Mouse (Mus musculus): ENCODE measurements around the gene B3galnt1. TPM values are rescaled to one million over a fixed set of nuclear protein-coding genes. Genes with fewer than 3 reads are reported as not detected.

B3galnt1 gene
- total and polyA plus RNA-seq, 3 experiments: not detected

- H3K4me1 ChIP-seq (ENCODE audit: control insufficient read depth in 1 of 2, insufficient read depth in 2 of 2, low read length in 2 of 2): no peaks in the 10 kb centered on the region
- H3K4me3 ChIP-seq (ENCODE audit: control insufficient read depth in 1 of 2, insufficient read depth in 1 of 2, low read depth in 2 of 2, low read length in 2 of 2): no peak overlapping the region
- no peak overlapping the region for H3K9ac ChIP-seq (ENCODE audit: control insufficient read depth, low read depth, low read length, poor library complexity, severe bottlenecking)
- H3K9me3 ChIP-seq (replicated peaks; ENCODE audit: insufficient read depth, low read length): no peaks in the 10 kb centered on the region
- H3K27me3 ChIP-seq (ENCODE audit: control insufficient read depth in 1 of 2, insufficient read depth in 2 of 2, low read length in 2 of 2): no peaks in the 10 kb centered on the region
- no peak overlapping the region for H3K27ac ChIP-seq (ENCODE audit: control insufficient read depth, low read depth, low read length)
- H3K79me2 ChIP-seq (ENCODE audit: control insufficient read depth, insufficient read depth, low read length, poor library complexity): no peaks in the 10 kb centered on the region
- DNase-seq (ENCODE audit: low read depth, low spot score): no peak
- TF ChIP-seq MEF2A (IDR thresholded peaks at IDR 0.05; ENCODE audit: extremely low read depth, insufficient replicate concordance, low read depth, low read length, poor library complexity, severe bottlenecking) (no peak), TBP (IDR thresholded peaks at IDR 0.05; ENCODE audit: low read depth, low read length) (no peak), GABPA (IDR thresholded peaks at IDR 0.05; ENCODE audit: low read depth, low read length) (no peak), HCFC1 (IDR thresholded peaks at IDR 0.05; ENCODE audit: low read depth, low read length) (no peak), ZKSCAN1 (IDR thresholded peaks at IDR 0.05; ENCODE audit: low read depth, low read length) (no peak), CHD1 (IDR thresholded peaks at IDR 0.05; ENCODE audit: low read depth, low read length) (no peak), CHD2 (IDR thresholded peaks at IDR 0.05; ENCODE audit: low read length) (no peak), ZNF384 (IDR thresholded peaks at IDR 0.05; ENCODE audit: low read depth, low read length) (no peak), RAD21 (IDR thresholded peaks at IDR 0.05; ENCODE audit: low read depth, low read length) (no peak), MAX (IDR thresholded peaks at IDR 0.05; ENCODE audit: low read length) (no peak), TAL1 (IDR thresholded peaks at IDR 0.05; ENCODE audit: low read length) (no peak), E2F4 (IDR thresholded peaks at IDR 0.05; ENCODE audit: borderline replicate concordance, low read depth, low read length) (no peak)
- H3K36me3 ChIP-seq (ENCODE audit: control insufficient read depth in 1 of 2, insufficient read depth in 2 of 2, low read length in 2 of 2): no peaks in the 10 kb centered on the region
Observed at GRCm38 (mm10) chr3:69563406-69563805, 35.4 kb downstream of the B3galnt1 start.

GRCm38 (mm10) chr3:69561686-69562085 lies 37.1 kb downstream of the B3galnt1 start:
- TF ChIP-seq CTCF (IDR thresholded peaks at IDR 0.05 in 2 of 3, conservative IDR thresholded peaks at IDR 0.05 in 1 of 3; ENCODE audit: control insufficient read depth in 1 of 3, insufficient read depth in 1 of 3, low read depth in 2 of 3, low read length in 3 of 3, poor library complexity in 1 of 3, severe bottlenecking in 1 of 3) (no peak), ELF1 (IDR thresholded peaks at IDR 0.05; ENCODE audit: low read depth, low read length) (no peak), ZMIZ1 (IDR thresholded peaks at IDR 0.05; ENCODE audit: low read depth, low read length) (no peak), CHD1 (IDR thresholded peaks at IDR 0.05; ENCODE audit: low read depth, low read length) (no peak), GATA1 (IDR thresholded peaks at IDR 0.05; ENCODE audit: low read depth, low read length) (no peak), BHLHE40 (IDR thresholded peaks at IDR 0.05; ENCODE audit: borderline replicate concordance, low read depth, low read length) (no peak), ETS1 (IDR thresholded peaks at IDR 0.05; ENCODE audit: low read depth, low read length) (no peak), USF1 (IDR thresholded peaks at IDR 0.05; ENCODE audit: low read depth, low read length) (no peak), SIN3A (IDR thresholded peaks at IDR 0.05; ENCODE audit: low read length) (no peak), MAZ (IDR thresholded peaks at IDR 0.05; ENCODE audit: low read depth, low read length) (no peak), RCOR1 (IDR thresholded peaks at IDR 0.05; ENCODE audit: low read depth, low read length) (no peak), MYC (IDR thresholded peaks at IDR 0.05; ENCODE audit: low read depth, low read length) (no peak), KAT2A (conservative IDR thresholded peaks at IDR 0.05; ENCODE audit: low read depth, low read length) (no peak), POLR2AphosphoS5 (IDR thresholded peaks at IDR 0.05; ENCODE audit: borderline replicate concordance, low read depth, low read length) (no peak), MXI1 (IDR thresholded peaks at IDR 0.05; ENCODE audit: low read depth, low read length) (no peak), NELFE (IDR thresholded peaks at IDR 0.05; ENCODE audit: low read depth, low read length) (no peak), NRF1 (IDR thresholded peaks at IDR 0.05; ENCODE audit: insufficient read depth, low read depth, low read length, poor library complexity, severe bottlenecking) (no peak), ZC3H11A (IDR thresholded peaks at IDR 0.05; ENCODE audit: low read depth, low read length) (no peak), MEF2A (IDR thresholded peaks at IDR 0.05; ENCODE audit: extremely low read depth, insufficient replicate concordance, low read depth, low read length, poor library complexity, severe bottlenecking) (no peak), MYB (IDR thresholded peaks at IDR 0.05; ENCODE audit: low read depth, low read length) (no peak)
- Histone ChIP-seq H3K79me2 (ENCODE audit: control insufficient read depth, insufficient read depth, low read length, poor library complexity) (no peaks in the 10 kb centered on the region), H3K4me1 (ENCODE audit: control insufficient read depth in 1 of 2, insufficient read depth in 2 of 2, low read length in 2 of 2) (no peaks in the 10 kb centered on the region), H3K36me3 (ENCODE audit: control insufficient read depth in 1 of 2, insufficient read depth in 2 of 2, low read length in 2 of 2) (no peaks in the 10 kb centered on the region), H3K4me3 (ENCODE audit: control insufficient read depth in 1 of 2, insufficient read depth in 1 of 2, low read depth in 2 of 2, low read length in 2 of 2) (no peak overlapping the region), H3K27ac (ENCODE audit: control insufficient read depth, low read depth, low read length) (no peak overlapping the region), H3K9ac (ENCODE audit: control insufficient read depth, low read depth, low read length, poor library complexity, severe bottlenecking) (no peak overlapping the region), H3K9me3 (replicated peaks; ENCODE audit: insufficient read depth, low read length) (no peaks in the 10 kb centered on the region), H3K27me3 (ENCODE audit: control insufficient read depth in 1 of 2, insufficient read depth in 2 of 2, low read length in 2 of 2) (no peaks in the 10 kb centered on the region)
- no peak for DNase-seq (ENCODE audit: low read depth, low spot score)
